Comparison of ENCODE assay signal across 17 mouse cellular contexts in genomic region chr4:108482776-108483175, GRCm38 (mm10).
"Had no signal": no experiment of that assay in that cellular context is flagged by ENCODE, and none has a peak within 500 bp of the region (broad histone marks: within the 10 kb centered on the region; RNA-seq: fewer than 3 reads in every experiment).

No protein-coding gene starts in this region.

- H3K27me3 ChIP-seq: neural tube, embryonic 12.5 days; neural tube, embryonic 13.5 days; neural tube, embryonic 15.5 days; stomach, embryonic 15.5 days had no signal

- H3K4me3 ChIP-seq: neural tube, embryonic 12.5 days; neural tube, embryonic 13.5 days; neural tube, embryonic 15.5 days; stomach, embryonic 15.5 days had no signal

- DNase-seq: retina, postnatal 1 day; right cerebral cortex, adult 18-20 months; right cerebral cortex, postnatal 14 days; right cerebral cortex, postnatal 25 days; right cerebral cortex, postnatal 4 days; spleen, adult 18-20 months; thymus, adult 18-20 months; thymus, adult 2 months; thymus, postnatal 14 days; thymus, postnatal 25 days; thymus, postnatal 36 days; thymus, postnatal 4 days had no signal

- H3K4me2 ChIP-seq: neural tube, embryonic 12.5 days; neural tube, embryonic 13.5 days; neural tube, embryonic 15.5 days; stomach, embryonic 15.5 days had no signal

- H3K9me3 ChIP-seq: neural tube, embryonic 12.5 days; neural tube, embryonic 13.5 days; neural tube, embryonic 15.5 days; stomach, embryonic 15.5 days had no signal

- H3K4me1 ChIP-seq: neural tube, embryonic 12.5 days; neural tube, embryonic 13.5 days; neural tube, embryonic 15.5 days; stomach, embryonic 15.5 days had no signal

- H3K9ac ChIP-seq: neural tube, embryonic 12.5 days; neural tube, embryonic 13.5 days; neural tube, embryonic 15.5 days; stomach, embryonic 15.5 days had no signal

- H3K27ac ChIP-seq: neural tube, embryonic 12.5 days; neural tube, embryonic 13.5 days; neural tube, embryonic 15.5 days; stomach, embryonic 15.5 days; stomach, postnatal 0 days had no signal
